Mouse (Mus musculus) urinary bladder, postnatal 14 days (tissue): Measurements from ENCODE around the gene Gm20517.
"Not testable (repeated sequence)": the region's sequence is repeated elsewhere in the genome, so short reads cannot be mapped to it uniquely, and the experiment has no call there.

Experiments
- DNase-seq: peaks from one replicate; pipeline ENCODE4 v3.0.0; 2021; ENCODE audit warnings: low spot score

The Gm20517 gene

GRCm38 (mm10) chr17:47596839-47597164 lies 14.6 kb upstream of the Gm20517 start:
- no peak for DNase-seq

GRCm38 (mm10) chr17:47597261-47597660 lies 14.1 kb upstream of the Gm20517 start:
- DNase-seq = no peak

- no peak for DNase-seq
Observed at GRCm38 (mm10) chr17:47597838-47598579, 13.4 kb upstream of the Gm20517 start.

GRCm38 (mm10) chr17:47598580-47599304 lies 12.6 kb upstream of the Gm20517 start:
- DNase-seq = not testable (repeated sequence)

GRCm38 (mm10) chr17:47599511-47600297 lies 11.7 kb upstream of the Gm20517 start:
- no peak for DNase-seq

GRCm38 (mm10) chr17:47600601-47601388 lies 10.6 kb upstream of the Gm20517 start:
- DNase-seq = no peak

- no peak for DNase-seq
Observed at GRCm38 (mm10) chr17:47601389-47601755, 10.0 kb upstream of the Gm20517 start.

- DNase-seq = no peak
Observed at GRCm38 (mm10) chr17:47602289-47602688, 9.1 kb upstream of the Gm20517 start.

GRCm38 (mm10) chr17:47606220-47606619 lies 5.2 kb upstream of the Gm20517 start:
- no peak for DNase-seq

GRCm38 (mm10) chr17:47609182-47609581 lies 2.2 kb upstream of the Gm20517 start:
- DNase-seq = no peak

- no peak for DNase-seq
Observed at GRCm38 (mm10) chr17:47611661-47611982, 233 bp downstream of the Gm20517 start.

- DNase-seq = peak; percentile 56
Observed at GRCm38 (mm10) chr17:47614018-47614417, 2.6 kb downstream of the Gm20517 start.

GRCm38 (mm10) chr17:47616119-47616518 lies 4.7 kb downstream of the Gm20517 start:
- DNase-seq = no peak

GRCm38 (mm10) chr17:47616652-47617051 lies 5.3 kb downstream of the Gm20517 start:
- DNase-seq = no peak

GRCm38 (mm10) chr17:47617605-47618307 lies 6.4 kb downstream of the Gm20517 start:
- no peak for DNase-seq

GRCm38 (mm10) chr17:47618556-47619311 lies 7.3 kb downstream of the Gm20517 start:
- DNase-seq = no peak

- DNase-seq = no peak
Observed at GRCm38 (mm10) chr17:47622912-47623554, 11.6 kb downstream of the Gm20517 start.

- not testable (repeated sequence) for DNase-seq
Observed at GRCm38 (mm10) chr17:47624572-47624971, 13.2 kb downstream of the Gm20517 start.

GRCm38 (mm10) chr17:47625088-47625487 lies 13.7 kb downstream of the Gm20517 start:
- no peak for DNase-seq

- no peak for DNase-seq
Observed at GRCm38 (mm10) chr17:47626031-47626430, 14.6 kb downstream of the Gm20517 start.
